Comparison of ENCODE assay signal across 8 mouse cellular contexts in genomic region chr11:85139581-85140540, GRCm38 (mm10). TPM values are rescaled to one million over a fixed set of nuclear protein-coding genes. Genes with fewer than 3 reads are reported as not detected.
DNase-seq lines count a peak whose midpoint lies in the region; ATAC-seq and TF ChIP-seq lines count a peak whose summit lies in the region.

TSS of gene Usp32 (minus strand) at chr11:85140161.

- peak; percentile 97 for DNase-seq in ES-CJ7 (ENCODE audit: low read depth, low spot score)
- DNase-seq in cerebellum, adult 11 months, result peak; percentile 97
- DNase-seq in forebrain, embryonic 14.5 days (ENCODE audit: low spot score), result peak; percentile 98
- peak; percentile 96 to 97 for DNase-seq in heart, postnatal 14 days
- peak; percentile 95 to 97 for DNase-seq in layer of hippocampus, adult 18-20 months (ENCODE audit: low spot score in 2 of 2)
- peak; percentile 92 for DNase-seq in lung, adult 2 months
- DNase-seq in thymus, adult 18-20 months, result peak; percentile 95 to 97

- peak within 1 kb of the TSS; percentile 88 for H3K27ac ChIP-seq in forebrain, embryonic 14.5 days (ENCODE audit: low read depth, low read length)

- TF ChIP-seq CTCF in lung, adult 2 months (IDR thresholded peaks at IDR 0.05; ENCODE audit: insufficient read depth, low read length), result no peak

- under 1% methylated on average over 85 of the region's 94 CpGs for WGBS in forebrain, embryonic 14.5 days
- whole genome bisulfite sequencing in lung, adult 2 months, result under 1% methylated on average over 76 of the region's 94 CpGs

- peak within 1 kb of the TSS; percentile 79 for H3K4me3 ChIP-seq in forebrain, embryonic 14.5 days (ENCODE audit: low read depth, low read length)
- peak within 1 kb of the TSS; percentile 93 for H3K4me3 ChIP-seq in lung, adult 2 months (replicated peaks; ENCODE audit: extremely low read depth, low read depth, low read length)

- H3K9ac ChIP-seq in forebrain, embryonic 14.5 days (ENCODE audit: low read length), result peak within 1 kb of the TSS; percentile 77

- TF ChIP-seq POLR2A in lung, adult 2 months (IDR thresholded peaks at IDR 0.05; ENCODE audit: borderline replicate concordance, extremely low read depth, low read depth, low read length), result peak; percentile 89

- no peaks in the 10 kb centered on the region for H3K36me3 ChIP-seq in forebrain, embryonic 14.5 days (ENCODE audit: control insufficient read depth, insufficient read depth, low read length)

- H3K27me3 ChIP-seq in forebrain, embryonic 14.5 days (replicated peaks; ENCODE audit: control insufficient read depth, insufficient read depth, low read length), result no peaks in the 10 kb centered on the region

- intact Hi-C loops in heart, postnatal 14 days (cut with DNase I), result no loop called here

- H3K9me3 ChIP-seq in forebrain, embryonic 14.5 days (replicated peaks; ENCODE audit: control insufficient read depth, low read length), result no peaks in the 10 kb centered on the region

- peak; percentile 96 for ATAC-seq in forebrain, embryonic 14.5 days
- ATAC-seq in neutrophil, adult 5-6 weeks (ENCODE audit: extremely low read depth, insufficient number of reproducible peaks, low FRiP score, poor library complexity, severe bottlenecking), result peak; percentile 95

- peak within 1 kb of the TSS; percentile 84 for H3K4me2 ChIP-seq in forebrain, embryonic 14.5 days (ENCODE audit: low read length)

- H3K4me1 ChIP-seq in forebrain, embryonic 14.5 days (ENCODE audit: control insufficient read depth, insufficient read depth, low read length), result peaks cover 3% of the 10 kb centered on the region; the same call in 1 of the 2 replicates
- H3K4me1 ChIP-seq in lung, adult 2 months (ENCODE audit: control insufficient read depth, insufficient read depth, low read length), result peaks cover 4% of the 10 kb centered on the region

RNA-seq across cellular contexts. Expression of gene Usp32, which starts in this region (rescaled TPM):
- 12.5 and 13.2 TPM in 2 replicates for polyA plus RNA-seq in forebrain, embryonic 14.5 days (2014; fragmentation: Nextera tagmentation; extraction: Ambion mirVana)
- 10 to 100 TPM; 21.8 to 22.7 TPM for total RNA-seq in heart, postnatal 14 days (2021)
- 10 to 100 TPM; 89.1 to 93.3 TPM for total RNA-seq in layer of hippocampus, adult 18-20 months (2021)
- 4.4 and 7.9 TPM in 2 replicates for polyA plus RNA-seq in lung, adult 2 months (2012; rRNA removed)
- 118 and 126 TPM in 2 replicates for total RNA-seq in neutrophil, adult 5-6 weeks (2017)

Comparison
In these comparisons a context has a peak if more than half of its experiments do, and no peak if none do; other contexts are left out.
1. Peak in every context shown above with its lines: DNase-seq, ATAC-seq, H3K4me3 ChIP-seq and H3K27ac ChIP-seq.